Mouse (Mus musculus) mouse embryonic stem cell (cell line): ENCODE measurements around the gene Gpr132.
"Not testable (repeated sequence)": the region's sequence is repeated elsewhere in the genome, so short reads cannot be mapped to it uniquely, and the experiment has no call there.

Experiments
- in situ Hi-C, 2 experiments: fragments of 300-500 bp; cut with MboI; formaldehyde crosslinking; loops; 1 replicate in 1 of 2; 3 replicates in 1 of 2; pipeline ENCODE4 v1.14.3; 2019 to 2020; ENCODE audit warnings: low sequenced_read_pairs in 2 of 2, low pct_unique_long_range_greater_than_20kb in 1 of 2, mixed read lengths in 1 of 2; ENCODE audit not compliant: unreplicated experiment in 1 of 2

Gpr132 gene

DNA sequence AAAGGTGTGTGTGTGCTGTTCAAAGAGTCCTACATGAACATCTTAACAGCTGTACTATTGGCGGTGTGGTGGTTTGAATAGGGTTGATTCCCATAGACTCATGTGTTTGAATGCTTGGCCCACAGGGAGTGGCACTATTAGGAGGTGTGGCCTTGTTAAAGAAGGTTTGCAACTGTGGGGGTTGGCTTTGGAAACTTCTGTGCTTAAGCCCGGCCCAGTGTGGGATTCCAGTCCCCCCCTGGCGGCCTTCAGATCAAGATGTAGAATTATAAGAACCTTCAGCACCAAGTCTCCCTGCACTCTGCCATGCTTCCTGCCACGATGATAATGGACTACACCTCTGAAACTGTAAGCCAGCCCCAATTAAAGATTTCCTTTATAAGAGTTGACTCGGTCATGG is 35.6 kb downstream of the Gpr132 start:
- in situ Hi-C loops, result no loop called here

DNA sequence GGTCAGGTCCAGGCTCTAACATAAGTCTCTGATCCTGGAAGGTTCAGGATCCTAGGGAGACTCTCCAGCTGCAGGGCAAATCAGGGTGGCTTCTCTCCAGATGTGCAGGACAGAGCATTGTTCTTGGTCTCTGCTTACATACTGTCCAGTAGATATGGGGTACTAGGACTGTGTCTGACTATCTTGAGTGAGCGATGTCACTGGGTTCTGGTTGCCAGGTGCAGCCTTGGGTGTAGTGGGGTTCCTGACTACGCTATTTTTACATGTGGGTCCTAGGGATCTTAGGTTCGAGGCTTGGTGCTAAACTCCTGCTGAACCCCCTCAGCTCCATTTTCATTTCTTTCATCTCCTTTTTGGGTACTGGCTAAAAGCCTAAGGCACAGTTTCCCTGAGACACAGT is 37.5 kb downstream of the Gpr132 start:
- in situ Hi-C loops, result no loop called here

DNA sequence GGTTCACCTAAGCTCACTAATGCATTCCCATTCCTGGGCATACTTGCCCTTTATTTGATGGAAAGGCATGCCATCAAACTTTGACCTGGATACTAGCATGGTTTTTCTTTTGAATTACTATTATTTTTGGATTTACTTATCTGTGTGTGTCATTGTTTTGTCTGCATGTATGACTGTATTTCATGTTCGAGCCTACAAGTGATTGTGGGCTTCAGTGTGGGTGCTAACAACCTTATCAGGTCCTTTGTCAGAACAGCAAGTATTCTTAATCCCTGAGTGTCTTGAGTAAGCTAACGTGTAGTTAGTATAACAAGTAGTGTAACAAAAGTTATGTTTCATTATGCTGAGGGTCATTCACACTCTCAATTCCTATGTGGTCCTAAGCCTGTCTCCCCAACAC is 37.9 kb downstream of the Gpr132 start:
- in situ Hi-C loops, result no loop called here

DNA sequence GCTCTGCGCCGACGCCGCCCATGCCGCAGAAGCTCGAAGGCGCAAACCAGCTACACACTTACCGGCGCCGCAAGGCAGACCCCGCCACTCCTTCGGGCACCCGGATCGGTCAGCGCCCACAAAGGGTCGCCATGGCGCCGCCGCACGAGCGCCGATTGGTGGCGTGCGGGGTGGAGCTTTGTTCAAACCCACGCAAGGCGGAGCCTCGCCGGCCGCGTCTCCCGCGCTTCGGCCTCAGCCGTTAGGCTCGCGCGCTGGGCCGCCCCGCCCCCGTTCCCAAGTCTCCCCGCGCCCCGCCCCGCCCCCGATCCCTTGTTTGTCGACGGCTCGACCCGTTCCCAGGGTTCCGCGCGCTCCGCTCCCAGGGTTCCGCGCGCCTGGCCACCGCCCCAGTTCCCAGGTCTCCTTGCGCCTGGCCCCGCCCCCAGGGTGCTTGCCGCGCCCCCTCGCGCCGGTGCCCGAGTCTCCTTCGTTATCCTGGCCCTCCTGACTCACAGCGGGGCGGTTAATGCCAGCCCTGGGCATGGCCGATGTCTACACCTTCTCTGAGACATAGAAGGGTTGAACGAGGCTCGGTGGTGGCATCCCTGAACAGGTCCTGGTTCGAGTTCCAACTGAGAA is 38.7 kb downstream of the Gpr132 start, which contains the start of gene Cdca4:
Gene Cdca4 (minus strand): TSS at position 180 of the 621 bp plus-strand sequence.
- in situ Hi-C loops, result no loop called here

DNA sequence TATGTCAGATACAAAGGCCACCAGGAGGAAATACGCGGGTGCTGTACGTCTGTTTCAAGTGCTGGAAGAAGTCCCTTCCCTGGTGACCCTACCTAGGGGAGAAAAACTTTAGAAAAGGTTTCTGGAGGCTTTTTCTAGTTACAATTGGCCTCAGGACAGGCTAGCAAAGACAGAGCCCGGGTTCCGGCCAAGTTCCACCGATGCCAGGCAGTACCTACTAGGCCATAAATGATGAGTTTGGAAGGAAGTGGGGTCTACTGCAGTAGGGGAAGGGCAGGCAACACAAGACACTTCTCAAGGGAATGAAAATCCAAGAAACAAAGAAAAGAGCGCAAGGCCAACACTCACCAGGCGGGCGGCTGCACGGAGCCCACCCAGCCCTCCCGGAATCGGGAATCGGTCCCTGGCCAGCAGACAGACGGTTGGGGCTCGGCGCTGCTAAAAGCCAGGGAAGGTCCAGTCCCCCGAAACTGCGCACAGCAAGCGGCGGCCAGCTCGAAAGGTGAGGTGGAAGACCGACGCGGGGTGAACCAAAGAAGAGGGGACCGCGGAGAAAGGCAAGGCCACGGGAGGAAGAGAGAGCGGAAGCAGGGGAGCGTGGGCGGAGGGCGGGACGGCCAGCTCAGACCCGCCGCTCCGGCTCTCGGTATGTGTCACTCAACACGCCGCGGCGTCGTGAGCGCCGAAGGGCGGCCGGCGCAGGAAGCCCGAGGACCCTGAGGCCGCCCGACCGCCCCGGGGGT is 39.4 kb downstream of the Gpr132 start:
- in situ Hi-C loops, result no loop called here

DNA sequence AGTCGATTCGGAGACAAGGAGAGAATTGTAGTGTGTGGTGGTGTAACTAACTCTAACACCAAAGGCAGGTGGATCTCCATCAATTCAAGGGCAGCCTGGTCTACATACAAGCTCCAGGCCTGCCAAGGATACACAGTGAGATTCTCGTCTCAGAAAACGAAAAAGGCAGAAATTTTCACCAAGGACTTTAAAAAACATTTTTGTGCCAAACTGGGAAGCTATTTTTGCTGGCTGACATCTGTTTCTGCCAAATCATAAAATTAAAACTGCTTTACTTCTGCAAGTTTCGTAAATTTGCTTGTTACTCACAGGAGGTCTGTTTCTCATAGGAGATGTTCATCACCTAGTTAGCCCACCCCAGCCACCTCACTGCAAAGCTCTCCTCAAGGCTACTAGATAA is 42.1 kb downstream of the Gpr132 start:
- in situ Hi-C loops, result no loop called here

DNA sequence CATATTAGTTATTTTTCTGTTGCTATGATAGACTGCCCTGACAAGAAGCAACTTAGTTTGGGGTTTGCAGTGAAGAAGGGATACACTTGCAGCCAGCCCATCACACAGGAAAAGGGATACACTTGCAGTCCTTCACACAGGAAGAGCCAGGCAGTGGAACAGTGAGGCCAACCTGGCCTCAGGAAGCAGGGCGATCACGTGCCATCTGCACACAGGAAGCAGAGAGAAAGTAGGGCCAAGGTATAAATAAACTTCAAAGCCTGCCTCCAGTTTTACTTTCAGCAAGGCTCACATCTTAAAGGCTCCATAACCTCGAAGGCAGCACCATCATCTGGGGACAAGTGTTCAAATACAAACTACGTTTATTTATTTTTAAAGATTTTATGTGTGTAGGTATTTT is 44.8 kb downstream of the Gpr132 start:
- in situ Hi-C loops, result no loop called here

DNA sequence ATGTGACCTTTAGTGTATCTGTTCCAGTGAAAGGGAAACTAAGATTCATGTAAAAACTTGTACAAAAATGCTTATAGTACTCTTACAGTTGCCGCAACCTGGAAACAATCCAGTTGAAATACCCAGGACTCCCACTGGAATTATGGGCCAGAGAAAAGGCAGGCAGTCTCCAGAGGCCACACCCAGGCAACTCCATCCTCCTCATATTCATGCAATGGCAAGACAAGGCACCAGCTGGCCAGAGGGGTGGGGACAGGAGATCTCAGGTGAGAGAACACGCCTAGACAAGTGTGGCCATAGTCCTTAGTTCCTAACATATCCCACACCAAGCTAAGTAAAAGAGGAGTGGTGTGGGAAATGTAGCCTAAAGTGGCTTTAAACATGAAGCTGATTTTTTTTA is 45.4 kb downstream of the Gpr132 start:
- in situ Hi-C loops, result no loop called here

DNA sequence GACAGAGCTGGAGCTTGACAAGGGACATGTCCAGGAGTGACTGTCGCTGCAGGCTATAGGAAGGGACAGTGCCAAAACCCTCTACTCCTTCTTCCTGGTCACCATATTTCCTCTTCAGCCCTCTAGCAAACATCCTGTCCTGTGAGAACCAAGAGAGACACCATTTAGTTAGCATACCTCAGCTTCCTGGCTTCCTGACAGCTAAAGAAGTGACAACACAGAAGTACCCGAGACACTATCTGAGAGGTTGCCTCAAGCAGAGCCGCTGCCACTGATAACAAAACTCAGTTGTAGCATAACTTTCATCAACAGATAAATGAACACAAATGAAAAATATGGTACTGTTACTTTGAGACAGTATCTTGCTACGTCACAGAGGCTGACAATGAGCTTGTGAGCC is 46.1 kb downstream of the Gpr132 start:
- in situ Hi-C loops, result no loop called here

DNA sequence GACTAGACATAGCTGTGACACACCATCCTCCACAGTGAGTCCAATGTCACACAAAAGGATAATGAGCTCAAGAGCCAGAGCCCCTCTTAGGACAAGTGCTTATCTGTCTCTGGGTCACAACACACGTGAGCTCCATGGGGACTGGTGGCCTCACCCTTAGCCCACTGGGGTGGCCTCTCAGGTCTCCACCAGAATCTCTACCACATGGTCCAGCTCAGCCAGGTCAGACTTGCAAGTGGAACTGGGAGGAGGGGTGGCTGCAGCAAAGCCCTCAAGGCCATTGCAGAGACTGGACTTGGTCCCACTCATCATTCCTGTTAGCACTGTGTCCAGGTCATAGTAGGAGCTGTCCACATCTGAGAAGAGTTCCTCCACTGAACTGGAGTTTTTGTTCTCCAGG is 46.8 kb downstream of the Gpr132 start:
- in situ Hi-C loops, result no loop called here

DNA sequence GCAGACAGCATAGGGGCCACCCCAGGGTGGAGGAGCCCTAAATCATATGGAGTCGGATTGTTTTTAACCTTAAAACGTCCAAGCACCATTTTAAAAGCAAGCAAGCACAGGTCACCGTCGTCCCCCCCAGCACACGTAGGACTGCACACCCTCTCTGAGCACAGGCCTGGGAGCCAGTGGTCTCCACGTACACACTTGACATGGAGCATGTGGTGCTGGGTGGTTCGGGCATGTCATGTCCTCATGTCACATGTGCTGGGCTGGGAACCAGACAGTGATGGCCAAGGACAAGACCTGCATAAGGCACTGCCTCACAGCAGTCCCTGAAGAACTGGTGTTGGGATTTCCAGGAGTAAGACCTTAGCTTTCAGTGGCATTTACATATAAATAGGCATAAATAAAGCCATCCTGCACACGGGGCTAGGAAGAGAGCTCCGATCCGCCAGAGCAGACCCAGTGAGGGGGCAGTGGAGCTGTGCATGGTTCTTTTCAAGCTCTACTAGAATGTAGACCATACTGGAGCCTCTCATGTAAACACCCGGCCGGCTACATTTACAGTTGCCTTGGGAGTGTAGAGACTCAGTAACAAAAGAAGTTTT is 47.5 kb downstream of the Gpr132 start:
- in situ Hi-C loops, result no loop called here

DNA sequence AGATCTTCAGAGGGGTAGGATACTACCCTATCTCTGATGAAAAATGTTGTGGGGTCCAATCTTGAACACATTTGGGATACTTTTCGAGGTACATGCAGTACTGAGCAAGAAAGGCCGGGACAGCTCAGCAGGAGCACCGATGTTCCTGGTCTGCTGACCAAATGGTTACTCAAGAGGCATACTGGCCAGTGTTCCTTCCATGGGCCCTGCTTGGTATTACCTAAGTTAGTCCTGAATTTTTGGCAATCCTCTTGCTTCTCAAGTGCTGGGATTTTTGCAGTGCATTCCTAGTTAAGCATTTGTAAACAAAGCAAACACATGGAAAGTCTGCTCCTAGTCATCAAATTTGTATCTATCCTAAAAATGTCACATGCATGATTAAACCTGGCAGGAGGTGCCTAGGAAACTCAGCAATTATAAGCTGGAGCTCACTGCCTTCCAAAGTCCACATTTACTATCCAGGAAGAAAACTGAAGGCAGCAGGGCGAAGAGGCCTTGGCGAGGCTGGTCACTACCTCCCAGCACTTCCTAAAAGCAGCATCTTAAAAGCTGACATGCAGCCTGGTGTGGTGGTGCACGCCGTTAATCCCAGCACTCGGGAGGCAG is 48.9 kb downstream of the Gpr132 start:
- in situ Hi-C loops, result no loop called here

DNA sequence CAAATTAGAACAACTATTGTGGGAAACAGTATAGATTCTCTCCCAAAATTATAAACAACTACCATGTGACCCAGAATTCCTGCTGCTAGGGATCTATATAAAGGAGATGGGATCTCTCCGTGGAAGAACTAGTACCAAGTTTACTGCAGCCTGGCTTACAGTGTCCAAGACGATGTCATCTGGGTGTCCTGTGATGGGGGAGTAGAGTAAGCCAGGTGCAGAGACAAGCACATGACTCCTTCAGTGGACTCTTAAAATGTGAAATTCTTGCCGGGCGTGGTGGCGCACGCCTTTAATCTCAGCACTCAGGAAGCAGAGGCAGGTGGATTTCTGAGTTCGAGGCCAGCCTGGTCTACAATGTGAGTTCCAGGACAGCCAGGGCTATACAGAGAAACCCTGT is 51.2 kb downstream of the Gpr132 start:
- in situ Hi-C loops, result not testable (repeated sequence)

DNA sequence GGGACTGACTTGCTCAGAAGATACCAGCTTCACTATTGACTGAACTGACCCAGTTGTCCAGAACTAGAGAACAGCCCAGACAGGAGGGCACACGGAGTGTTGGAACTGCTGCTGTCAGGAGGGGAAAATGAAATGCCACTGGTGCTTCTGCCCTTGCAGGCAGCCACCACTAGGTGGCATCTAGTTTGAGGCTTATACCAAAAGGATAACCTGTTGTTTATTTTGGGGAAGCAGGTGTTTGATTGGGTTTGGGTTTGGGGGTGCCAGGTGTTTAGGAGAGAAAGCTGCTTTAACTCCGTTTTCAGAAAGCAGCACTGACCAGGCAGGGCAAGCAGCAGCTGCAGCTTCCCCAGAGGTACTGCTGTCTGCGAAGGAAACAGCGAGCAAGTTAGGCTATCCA is 51.7 kb downstream of the Gpr132 start:
- in situ Hi-C loops, result no loop called here

DNA sequence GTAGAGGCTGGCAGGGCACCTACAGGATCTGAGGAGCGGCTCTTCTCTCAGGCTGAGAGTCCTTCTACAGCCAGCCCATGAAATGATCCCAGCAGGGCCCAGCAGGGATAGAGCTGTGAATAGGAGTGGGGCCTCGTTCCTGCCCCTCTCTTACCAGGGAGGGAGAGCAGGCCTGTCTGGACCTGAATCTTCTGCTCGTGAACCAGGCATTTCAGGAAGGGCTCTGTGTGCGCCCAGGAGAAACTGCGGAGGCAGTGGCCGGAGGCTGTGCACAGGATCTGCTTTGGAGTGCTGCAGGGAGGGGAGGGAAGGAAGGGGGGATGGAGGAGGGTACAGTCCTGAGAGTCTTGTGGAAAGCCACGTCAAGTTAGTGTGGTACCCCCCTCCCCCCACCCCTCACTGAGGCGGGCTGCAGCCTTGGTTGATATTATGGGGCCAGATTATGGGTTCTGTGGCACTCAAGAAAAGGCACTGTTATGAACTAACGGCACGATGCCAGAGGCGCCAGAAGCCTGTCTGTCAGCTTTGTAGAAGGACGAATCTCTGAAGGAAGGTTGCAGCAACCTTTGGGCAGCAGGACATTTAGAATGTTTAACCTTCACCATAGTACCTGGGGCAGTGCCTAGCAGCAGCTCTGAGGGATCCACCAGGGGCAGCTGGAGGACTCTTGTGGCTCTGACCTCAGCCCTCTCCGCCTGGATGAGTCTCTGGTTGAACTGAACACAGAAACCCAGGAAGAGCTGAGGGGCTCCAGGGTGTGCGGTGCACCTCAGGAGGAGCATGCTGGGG is 53.2 kb downstream of the Gpr132 start:
- in situ Hi-C loops, result no loop called here

DNA sequence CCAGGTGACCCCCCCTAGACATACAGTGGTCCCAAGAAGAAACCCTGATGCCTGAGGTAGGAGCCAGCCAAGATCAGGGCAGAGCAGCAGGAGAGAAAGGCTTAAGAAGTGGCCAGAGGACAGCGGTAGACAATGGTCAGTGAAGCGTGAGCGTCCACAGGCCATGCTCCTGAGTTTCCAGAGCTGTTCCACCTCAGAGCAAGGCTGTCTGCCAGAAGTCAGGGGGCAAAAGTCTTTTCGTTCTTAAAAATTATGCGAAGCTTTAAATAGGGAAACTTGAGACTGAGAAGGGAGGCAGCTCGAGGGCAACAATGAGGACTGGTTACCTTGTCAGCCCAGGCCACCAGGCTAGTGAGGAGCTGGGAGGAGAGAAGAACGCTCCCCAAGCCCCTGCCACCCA is 54.7 kb downstream of the Gpr132 start:
- in situ Hi-C loops, result no loop called here

DNA sequence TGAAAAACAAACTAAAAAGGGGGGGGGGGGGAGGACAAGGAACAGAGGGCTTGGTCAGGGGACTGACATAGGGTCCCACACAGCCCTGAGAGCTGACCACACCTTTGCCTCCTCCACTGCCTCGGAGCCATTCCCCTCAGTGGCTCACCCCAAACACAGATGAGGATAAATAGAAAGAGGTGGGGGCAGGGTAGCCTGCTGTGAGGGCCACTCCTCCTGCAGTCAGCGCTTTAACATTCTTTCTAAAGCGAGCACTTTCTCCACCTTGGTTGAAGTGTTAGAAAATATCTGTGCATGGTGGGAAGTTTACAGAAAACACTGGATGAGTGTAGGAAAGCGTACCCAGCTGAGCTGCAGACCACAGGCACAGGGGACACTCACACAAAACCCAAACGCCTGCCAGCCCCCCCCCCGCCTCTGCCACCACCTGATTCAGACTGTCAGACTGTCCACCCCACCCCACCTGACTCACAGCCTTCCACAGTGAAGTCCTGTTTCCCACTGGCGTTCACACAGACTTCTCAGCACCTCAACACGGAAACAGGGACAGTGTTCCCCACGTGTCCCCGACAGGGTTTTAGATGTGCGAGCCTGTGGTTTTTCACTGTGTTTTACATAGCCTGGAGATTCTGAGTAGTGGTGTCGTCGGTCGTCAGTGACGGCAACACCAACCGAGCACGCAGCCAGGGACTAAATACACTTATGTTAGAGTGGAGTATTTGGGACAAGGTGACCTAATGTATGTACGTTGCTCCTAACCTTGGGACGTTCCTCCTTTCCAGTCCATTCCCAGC is 57.7 kb downstream of the Gpr132 start:
- in situ Hi-C loops, result no loop called here

DNA sequence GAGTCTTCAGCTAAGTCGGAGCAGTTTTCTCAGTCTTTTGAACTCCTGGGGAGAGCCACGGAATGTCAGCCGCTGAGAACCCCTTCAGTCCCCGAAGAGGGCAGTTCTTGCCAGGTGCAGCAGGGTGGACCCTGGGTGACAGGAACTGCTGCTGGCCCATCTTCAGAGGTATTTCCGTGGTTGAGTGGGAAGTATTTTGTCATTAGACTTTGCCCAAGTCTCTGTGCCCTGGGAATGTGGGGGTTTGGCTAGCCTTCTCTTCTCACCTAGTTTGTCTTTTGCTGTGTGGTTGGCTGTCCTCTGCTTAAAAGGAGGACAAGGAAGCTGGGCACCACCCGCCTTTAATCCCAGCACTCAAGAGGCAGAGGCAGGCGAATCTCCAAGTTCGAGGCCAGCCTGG is 58.4 kb downstream of the Gpr132 start:
- in situ Hi-C loops, result loop anchor here in 1 of 2 experiments (5.0 kb wide), 1 partner anchor 62 kb away; no protein-coding TSS in a partner anchor
